Mouse (Mus musculus): ENCODE measurements around the gene Zar1. TPM values are rescaled to one million over a fixed set of nuclear protein-coding genes. Genes with fewer than 3 reads are reported as not detected.
"Not testable (repeated sequence)": the region's sequence is repeated elsewhere in the genome, so short reads cannot be mapped to it uniquely, and the experiment has no call there.

Zar1 gene
- total RNA-seq (2021): under 1 TPM in 1 of 2 experiments, not detected in 1; 0.21 TPM
- long read RNA-seq, experiment 1: 0 reads
- long read RNA-seq, experiment 2: 0 reads

DNA sequence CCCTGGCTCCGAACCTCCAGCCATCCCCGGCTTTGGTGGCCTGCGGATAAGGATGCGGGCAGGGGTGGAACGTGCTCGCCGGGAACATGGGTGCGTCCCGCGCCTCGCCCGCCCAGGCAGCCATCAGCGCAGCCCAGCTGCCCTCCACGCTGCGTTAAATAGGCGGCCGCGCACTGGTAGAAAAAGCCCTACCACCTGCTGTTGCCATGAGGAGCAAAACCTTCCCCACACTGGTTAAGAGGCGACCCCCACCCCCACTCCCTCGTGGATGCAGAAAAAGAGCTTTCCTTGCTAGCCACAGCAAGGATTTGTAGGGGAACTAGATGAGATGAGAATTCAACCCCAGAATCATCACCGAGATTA, at the start of gene Zar1:
TSS of gene Zar1 (minus strand) at position 285 of the 363 bp plus-strand sequence.
- not testable (repeated sequence) for DNase-seq

GRCm38 (mm10) chr5:72630026-72630425, 49.0 kb upstream of the Zar1 start:
- peak; percentile 28 for DNase-seq

DNA sequence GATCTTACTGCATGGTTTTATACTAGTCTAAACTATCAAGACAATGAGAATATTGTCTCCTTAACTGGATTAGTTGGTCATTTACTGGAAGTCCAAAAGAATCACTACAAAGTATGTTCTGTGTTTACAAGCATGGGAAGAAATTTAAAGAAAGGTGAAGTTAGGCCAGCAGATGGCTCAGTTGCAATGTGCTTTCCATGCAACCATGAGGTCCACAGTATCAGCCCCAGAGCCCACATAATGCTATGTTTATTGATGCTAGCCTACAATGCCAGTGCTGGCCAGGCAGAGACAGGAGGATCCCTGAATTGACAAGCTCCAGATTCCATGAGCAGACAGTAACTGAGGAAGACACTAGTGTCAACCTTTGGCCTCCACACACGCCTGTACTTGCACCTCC, 40.0 kb upstream of the Zar1 start:
- no peak for DNase-seq

DNA sequence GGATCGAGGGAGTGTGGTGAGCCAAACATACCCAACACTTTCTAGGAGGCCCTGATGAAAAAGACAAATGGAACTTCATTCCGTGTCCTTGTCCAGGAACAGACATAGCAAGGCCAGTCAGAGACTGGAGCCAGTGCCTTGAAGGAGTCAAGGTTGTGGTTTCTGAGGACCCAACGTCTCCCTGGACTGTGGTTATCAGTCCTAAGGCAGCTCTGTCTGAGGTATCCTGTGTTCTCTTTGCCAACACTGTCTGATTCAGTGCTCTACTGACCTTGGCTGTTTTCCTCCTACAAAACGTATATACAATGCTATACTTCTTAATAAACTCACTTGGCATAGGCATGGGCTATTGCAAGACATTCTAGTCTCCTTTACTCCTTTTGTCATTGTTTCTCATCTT, 36.4 kb upstream of the Zar1 start:
- DNase-seq: no peak

- DNase-seq: no peak
Observed at GRCm38 (mm10) chr5:72603138-72603537, 22.1 kb upstream of the Zar1 start.

DNA sequence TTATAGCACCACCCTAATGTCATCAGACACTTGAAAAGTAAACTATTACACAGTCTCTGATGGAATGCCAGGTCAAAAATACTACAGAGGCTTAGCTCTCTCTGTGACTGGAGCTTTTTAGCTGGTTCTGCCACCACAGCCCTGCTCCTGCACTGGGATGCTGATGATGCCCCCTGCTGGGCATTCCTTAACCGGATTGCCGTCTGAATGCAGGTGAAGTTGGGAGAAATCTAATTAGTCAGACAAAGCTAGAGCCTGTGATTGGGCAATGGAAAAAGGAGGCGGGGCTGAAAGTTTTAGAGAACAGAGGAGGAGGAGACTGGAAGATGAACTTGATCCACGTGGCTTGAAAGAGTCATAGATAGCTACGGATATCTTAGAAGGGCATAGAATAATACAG, 20.0 kb upstream of the Zar1 start:
- DNase-seq: peak; percentile 74

- DNase-seq: peak; percentile 15
Observed at GRCm38 (mm10) chr5:72587192-72587681, 6.2 kb upstream of the Zar1 start, which contains the start of gene Gm5868. Gene Gm5868, minus strand, starts transcription at chr5:72587551.

- DNase-seq: not testable (repeated sequence)
Observed at GRCm38 (mm10) chr5:72586667-72587191, 5.7 kb upstream of the Zar1 start.

DNA sequence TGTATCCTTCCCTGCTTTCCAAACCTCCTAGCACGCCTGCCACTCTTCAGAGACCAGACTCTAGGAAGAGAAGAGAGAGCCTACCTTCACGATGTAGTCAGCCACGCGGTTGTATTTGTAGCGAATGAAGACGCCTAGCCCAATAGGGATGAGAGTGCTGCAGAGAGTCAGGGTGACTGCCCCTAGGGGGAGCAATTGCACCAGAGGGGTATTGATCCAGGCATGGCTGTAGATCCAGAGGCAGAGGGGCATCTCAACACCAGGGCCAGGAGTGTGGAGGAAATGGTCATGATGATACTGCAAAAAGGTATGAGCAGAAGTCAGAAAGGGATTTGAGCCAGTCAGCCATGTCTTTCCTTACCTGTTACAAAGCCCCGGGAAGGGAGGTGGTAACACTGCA, 5.1 kb upstream of the Zar1 start:
- DNase-seq: peak; percentile 10

DNA sequence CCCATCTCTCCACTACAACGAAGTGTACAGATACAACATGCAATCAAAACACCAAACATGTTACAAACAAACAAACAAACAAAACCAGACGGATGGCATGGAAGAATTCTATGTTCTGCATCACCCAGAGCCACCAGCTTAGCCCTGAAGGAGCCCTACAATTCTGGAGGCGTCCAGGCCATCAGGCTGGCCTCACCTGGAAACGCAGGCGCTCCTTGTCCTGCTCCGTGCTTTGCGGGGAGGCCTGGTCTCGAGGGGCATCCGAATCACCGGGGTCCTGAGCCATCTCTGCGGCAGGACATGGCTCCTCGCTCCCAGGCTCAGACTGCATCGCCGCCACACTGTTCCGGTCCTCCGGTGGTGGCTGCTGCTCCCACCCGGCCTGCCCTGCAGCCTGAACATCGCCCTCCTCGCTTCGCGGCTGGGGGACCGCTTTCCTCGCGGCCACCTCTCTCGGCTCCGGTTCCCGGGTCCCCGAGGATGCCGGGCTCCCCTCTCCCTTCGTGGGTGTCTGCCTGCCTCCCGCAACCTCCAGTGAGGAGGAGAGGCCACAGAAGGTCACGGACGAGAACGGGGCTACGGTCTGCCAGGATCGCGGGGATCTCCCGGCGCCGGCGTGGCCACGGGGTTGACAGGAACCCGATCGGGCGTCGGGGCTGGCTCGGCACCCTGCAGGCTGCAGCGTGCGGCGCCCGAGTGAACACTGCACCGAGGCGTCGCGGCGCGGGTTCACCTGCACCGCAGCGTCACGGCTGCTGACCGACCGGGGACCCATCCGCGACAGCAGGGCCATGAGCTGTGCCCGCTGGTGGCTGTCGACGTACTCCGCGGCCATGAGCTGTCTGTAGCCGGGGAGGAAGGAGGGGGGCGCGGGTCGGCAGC, 725 bp downstream of the Zar1 start:
- DNase-seq: peak; percentile 26

- DNase-seq: not testable (repeated sequence)
Observed at GRCm38 (mm10) chr5:72579599-72579998, 1.5 kb downstream of the Zar1 start.

GRCm38 (mm10) chr5:72565621-72566020, 15.4 kb downstream of the Zar1 start:
- no peak for DNase-seq

- not testable (repeated sequence) for DNase-seq
Observed at GRCm38 (mm10) chr5:72563183-72563582, 17.9 kb downstream of the Zar1 start.

DNA sequence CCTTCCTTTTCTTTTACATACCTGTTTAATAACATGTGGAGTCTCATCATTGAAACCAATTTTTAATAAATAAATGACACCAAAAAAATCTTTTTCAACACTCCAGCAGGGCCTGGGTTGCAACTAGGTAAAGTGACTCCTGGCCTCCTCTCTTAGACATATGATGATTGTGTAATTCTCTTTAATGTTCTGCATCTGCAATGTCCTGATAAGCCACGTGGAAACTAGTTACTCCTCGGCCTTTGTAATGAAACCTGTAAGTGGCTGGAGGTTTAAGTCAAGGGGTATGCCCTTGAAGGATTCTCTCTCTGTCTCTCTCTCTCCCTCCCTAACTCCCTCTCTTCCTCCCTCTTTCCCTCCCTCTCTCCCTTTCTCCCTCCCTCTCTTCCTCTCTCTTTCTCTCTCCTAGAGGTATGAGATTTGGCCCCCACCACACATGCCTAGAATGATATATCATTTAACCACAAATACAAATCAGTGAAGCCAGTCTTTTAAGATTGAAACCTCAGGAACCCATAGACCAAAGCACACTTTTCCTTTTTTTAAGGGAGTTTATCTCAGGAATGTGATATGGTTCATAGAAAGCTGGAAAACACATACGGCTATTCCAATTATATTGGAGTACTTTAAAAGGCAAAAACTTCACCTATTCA, 20.0 kb downstream of the Zar1 start:
- no peak for DNase-seq

DNA sequence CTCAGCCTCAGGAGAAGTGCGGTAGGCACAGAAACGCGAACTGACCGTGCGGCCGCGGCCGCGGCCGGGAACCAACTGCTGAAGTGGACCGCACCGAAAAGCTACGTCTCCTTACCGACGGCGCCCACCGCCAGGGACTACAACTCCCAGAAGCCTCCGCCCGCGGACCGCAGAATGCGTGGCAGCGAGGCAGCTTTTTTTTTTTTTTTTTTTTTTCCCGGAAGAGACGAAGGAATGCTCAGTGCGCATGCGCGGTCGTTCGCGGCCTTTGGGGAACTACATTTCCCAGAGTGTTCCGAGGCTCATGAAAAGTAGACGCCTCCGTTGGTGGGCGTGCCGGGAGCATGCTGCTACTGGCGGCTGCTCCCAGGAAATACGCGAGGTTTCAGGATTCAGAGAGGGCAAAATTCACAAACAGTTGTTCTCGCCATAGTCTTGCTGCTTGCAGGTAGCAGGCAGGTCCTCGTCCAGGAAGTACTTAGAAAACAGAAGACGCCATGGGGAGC, 21.5 kb downstream of the Zar1 start, which contains the start of gene Nfxl1:
TSS of gene Nfxl1 (minus strand) at position 141 of the 506 bp plus-strand sequence.
- DNase-seq: peak; percentile 96

- DNase-seq: no peak
Observed at GRCm38 (mm10) chr5:72558716-72559526, 22.1 kb downstream of the Zar1 start.

GRCm38 (mm10) chr5:72556245-72556644, 24.8 kb downstream of the Zar1 start:
- no peak for DNase-seq

DNA sequence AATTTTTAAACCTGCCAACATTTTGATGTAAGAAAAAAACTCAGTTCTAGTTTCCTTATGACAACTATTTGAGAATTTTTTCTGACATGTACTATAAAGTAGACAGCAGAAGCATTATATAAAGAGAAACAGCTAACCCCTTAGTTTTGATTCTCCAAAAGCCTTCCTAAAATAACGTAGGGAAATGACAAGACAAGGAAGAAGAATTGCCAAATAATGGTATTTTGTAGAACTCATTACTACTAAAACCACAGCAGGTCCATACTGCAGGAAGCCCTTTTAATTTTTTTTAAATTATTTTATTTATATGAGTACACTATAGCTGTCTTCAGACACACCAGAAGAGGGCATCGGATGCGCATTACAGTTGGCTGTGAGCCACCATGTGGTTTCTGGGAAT, 29.8 kb downstream of the Zar1 start:
- no peak for DNase-seq

- peak; percentile 59 for DNase-seq
Observed at GRCm38 (mm10) chr5:72528896-72529295, 52.2 kb downstream of the Zar1 start.
